Mouse (Mus musculus): Measurements from ENCODE around the gene Tmem243.
"Not testable (repeated sequence)": the region's sequence is repeated elsewhere in the genome, so short reads cannot be mapped to it uniquely, and the experiment has no call there.

The Tmem243 gene

DNA sequence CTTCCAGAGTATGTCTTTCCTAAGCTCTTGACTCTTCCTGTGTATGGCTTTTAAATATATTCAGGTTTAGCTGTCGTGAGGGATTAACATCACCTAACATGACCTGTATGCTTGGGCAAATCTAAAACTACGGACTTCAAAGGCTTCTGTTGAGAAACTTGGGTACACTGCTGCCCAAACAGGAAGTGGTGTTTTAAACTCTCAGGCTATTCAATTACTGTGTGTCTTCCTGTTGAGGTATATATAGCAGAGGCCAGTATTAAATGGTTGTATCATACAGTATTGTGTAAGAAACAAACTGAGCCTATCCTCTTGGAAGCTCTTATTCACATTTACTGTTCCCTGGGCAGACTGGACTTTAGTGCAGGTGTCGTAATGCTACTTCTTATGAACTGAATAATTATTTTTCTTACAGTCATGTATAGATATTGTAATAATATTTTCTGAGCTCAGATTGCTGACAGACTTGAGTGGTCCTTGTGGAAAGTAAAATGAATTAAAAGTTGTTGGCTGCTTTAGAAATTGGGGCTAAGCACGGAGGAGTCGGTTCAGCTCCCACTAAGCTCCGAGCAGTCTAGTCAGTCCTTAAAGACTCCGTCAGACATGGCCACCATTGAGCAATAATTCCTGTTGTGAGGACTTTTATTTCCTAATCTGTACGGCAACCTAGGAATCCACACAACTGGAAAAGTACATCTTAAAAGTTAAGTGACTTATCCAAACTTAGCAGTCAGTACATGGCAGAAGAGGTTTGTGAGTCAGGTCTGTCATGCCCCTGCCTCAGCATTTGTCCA lies 7.0 kb downstream of the Tmem243 start:
- no peak for DNase-seq

DNA sequence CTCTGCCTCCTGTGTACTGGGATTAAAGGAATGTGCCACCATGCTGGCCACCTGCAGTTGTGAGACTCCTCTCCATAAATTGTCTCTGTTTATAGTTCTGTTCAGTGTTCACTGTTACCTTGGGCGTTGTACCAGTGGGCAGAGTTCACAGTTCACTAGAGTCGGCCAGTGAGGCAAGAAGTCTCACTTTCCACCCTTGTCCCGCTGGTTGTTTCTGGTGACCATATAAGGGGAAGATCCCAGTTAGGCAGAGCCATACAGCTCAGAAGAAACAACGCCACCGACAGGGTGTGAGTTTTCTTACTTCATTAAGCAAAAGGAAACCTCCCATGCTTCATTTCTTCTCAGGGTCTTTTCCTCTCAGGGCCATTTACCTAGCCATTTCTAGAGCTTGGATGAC lies 8.0 kb downstream of the Tmem243 start:
- DNase-seq = no peak

DNA sequence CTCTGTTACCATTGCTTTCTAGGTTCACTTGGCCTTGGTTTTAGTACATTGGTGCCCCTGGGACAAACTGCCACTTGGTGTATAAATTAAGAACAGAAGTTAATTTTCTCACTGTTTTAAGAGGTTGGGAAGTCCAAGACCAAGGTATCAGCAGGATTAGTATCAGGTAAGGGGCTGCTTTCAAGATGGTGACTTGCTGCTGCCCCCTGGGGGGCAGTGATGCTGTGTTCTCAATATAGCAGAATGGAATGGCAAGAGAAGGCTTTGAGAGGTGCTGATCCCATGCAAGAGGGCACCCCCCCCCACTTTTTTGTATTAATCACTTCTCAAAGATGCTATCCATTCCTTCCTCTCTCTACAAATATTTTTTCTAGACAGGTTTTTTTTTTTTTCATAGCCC lies 9.1 kb downstream of the Tmem243 start:
- DNase-seq = peak; percentile 41 to 49

DNA sequence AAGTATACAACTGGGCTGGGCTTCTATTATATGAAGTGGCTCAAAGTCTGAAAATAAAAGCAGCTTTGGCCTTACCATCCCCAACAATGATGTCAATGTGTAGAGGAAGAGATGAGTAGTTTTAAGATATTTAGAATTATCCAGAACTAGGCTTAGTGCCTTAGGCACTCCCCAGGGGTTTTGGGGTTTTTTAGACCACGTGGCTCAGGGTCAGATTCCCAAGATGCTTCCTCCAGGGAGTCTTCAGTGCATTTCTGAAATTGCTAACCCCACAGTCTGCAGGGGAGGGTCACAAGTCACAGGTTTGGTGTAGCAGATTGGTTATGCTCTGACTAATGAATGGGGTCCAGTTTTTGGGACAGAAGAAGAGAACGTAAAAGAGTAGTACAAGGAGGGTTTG lies 10.8 kb downstream of the Tmem243 start:
- DNase-seq = no peak

DNA sequence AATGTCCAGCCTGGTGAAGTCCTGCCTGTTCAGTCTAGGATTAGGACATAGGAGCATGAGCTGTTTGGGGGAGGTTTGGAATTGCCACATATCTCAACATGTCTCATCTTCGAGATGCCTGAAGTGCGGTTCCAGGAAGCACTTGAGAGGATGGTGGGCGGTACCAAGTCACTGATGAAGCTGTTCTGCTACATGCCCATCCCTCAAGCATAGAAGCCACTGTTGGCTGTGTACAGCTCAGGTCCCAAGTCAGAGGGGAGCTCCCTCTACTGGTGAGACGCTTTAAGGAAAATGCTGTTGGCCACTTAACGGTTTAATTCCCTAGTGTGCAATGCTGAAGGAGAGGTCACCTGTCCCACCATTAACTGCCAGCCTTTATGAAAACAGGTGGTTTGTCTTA lies 11.3 kb downstream of the Tmem243 start:
- peak; percentile 39 to 46 for DNase-seq

DNA sequence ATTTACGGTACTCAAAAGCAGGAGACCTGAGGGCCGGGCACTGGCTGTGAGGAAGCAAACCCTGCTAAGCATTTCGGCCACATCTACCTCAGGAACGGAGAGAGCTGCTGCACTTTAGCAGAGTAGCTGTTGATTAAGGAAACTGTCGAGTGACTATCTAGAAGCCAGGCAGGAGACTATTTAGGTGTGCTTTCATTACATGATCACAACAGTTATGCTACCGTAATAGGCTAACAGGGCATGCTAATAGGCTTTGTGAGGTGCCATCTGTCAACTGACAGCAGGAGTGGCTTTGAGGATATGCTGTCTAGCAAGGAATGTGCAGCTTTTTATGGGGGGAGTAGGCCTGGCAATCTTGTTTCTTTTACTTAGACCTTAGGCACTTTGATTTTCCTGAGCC lies 13.7 kb downstream of the Tmem243 start:
- no peak for DNase-seq

DNA sequence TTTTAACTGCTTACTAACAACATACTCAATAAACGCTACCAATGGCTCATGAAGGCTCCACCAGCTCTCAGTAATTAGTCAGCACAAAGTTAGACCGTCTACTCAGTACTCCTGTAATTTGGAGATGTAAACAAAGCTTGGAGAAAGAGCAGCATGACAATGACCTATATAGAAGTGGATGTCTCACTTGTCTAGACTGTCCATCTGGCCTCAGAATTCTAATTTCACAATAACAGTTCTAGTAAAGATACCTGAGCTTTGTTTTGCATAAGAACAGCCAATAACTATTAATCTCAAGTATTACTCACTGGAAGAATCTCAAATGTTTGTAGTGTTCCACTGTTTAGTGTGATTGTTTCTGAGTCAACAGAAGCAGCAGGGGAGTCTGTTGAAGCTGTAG lies 23.7 kb downstream of the Tmem243 start:
- DNase-seq = no peak

DNA sequence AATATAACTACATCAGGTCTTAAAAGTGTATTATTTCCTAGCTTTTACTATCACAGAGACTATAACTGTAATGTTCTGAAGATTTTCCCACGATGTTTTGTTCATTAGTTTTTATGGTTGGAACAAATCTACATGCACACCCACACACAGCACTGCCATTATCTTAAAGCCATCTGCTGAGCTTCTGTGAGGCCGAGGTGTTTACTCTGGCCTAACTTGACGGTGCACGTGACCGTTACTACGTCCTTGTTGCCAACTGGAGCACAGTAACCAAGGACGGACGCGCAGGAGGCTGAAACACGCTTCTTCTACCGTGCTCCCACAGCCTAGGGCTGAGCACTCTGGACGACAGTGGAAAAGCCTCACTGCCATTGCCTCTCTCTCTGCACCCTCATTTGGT lies 28.1 kb downstream of the Tmem243 start:
- no peak for DNase-seq

DNA sequence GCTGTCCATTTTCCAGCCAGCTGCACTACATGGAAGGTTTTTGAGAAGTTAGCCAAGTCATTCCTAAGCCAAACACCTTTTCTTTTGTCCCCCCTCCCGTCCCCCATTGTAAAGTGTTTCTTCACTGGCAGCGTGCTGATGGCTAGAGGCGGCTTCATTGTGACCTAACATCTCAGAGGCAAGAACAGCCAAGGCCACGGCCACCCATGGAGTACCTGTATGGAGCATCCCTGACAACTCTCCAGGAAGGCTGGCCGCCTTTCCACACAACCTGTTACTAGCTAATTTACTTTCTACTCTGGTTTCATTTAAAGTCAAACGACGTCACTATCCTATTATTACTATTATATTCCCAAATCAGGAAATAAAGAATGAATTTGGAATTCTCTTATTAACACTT lies 31.3 kb downstream of the Tmem243 start:
- DNase-seq = no peak

DNA sequence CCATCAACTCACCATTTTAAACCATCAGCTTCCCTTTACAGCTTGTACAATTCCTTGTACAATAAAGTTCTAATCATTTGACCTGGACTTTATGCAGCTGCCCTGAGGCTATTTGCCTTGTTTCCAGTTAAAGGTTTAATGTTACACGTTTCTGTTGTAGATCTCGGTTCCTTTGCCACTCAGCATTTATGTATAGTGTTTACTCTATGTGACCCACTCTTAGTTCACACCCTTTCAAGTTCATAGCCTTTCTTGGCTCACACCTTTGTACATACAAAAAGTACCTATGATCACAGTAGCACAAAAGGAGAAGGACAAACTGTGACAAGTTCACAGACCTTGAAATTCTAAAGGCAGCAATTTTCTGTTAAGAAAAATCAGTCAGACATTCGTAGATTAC lies 35.1 kb downstream of the Tmem243 start:
- no peak for DNase-seq

DNA sequence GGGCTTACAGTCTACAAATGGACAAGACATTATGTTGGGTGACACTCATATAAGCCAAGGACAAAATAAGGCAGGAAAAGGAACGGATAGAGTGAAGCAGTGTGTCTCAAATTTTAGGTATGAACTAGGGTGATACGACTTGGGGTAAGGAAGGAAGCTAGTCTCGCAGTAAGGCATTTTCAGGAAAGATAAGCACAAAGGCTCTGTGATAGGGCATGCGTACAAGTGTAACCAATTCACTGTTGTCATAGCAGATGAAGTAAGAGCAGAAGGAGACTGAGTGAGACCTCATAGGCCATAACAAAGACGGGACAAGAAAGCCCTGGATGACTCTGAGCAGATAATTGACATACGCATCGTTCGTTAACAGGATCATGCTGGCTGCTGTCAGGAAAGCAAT lies 40.3 kb downstream of the Tmem243 start:
- no peak for DNase-seq

DNA sequence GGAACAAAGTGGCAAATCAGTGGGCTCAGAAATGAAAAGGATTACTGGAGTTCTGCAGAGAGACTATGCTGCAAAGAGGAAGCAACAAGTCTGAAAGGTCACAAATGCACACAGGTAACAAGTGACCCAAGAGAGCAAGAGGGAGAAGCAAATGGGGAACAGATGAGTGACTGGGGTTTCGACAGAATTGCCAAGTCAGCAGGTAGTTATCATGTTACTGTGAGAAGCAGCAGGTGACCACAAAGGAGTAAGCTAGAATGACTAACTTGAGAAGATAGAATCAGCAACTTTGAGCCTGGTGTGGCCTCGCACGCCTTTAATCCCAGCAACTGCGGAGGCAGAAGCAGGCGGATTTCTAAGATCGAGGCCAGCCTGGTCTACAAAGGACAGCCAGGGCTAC lies 41.9 kb downstream of the Tmem243 start:
- no peak for DNase-seq

DNA sequence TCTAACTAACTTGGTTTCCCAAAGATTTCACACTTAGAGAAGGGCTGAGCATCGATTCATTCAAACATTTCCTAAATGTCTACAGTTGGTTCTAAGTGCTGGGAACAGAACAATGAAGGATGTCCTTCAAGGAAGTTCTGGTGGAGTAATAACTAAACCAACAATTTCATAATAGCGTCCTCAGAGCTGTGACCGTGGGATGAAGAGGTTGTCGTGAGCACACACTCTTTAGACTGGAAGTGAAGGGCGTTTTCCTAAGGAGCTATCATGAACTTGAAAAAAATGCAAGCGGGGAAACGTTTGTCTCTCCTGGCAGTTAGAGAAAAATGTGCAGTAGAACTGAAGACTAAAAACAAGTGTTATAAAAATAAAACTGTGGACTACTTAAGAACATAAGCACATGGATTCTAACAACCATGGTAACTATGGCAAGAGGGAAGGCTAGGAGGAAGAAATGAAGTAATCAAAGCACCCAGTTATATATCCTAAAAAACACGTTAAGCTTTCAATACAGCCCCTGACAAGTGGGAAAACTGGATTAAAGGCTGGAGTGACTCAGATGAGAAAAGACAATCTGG lies 48.9 kb downstream of the Tmem243 start:
- DNase-seq = no peak

DNA sequence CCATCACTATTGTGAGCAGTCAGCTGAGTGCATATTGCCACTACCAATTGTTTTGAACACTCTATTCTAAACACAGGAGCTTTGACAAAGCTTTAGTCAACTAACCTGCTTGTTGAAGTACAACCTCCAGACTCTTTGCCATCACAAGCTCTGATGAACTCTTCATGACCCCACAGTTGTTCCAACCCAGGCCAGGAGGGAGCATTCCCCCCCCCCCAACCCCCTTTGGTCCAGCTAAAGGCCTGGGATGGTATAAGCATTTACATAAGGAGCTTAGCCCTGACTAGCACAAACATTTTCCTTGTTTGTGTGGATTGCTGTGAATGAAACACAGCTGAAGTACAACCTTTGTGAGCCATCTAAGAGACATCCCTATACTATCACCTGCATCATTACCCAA lies 56.3 kb downstream of the Tmem243 start:
- DNase-seq = no peak

DNA sequence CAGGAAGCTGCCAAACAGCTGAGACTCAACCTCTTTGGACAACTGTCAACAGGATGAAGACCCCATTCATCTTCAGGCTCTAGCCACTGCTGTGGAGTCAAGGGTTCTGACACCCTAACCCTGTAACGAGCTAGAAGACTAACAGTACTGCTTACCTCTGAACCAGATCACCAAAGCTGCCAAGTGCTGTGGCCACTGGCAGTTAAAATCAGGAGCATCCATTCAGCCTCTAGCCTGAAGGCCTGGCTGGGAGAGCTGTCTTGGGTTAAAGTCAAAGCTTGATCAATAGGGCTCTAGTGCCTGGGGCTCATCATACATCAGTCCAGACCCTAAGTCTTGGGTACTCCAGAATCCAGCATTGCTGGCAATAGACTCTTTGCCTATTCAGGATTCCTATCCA lies 56.9 kb downstream of the Tmem243 start:
- no peak for DNase-seq

DNA sequence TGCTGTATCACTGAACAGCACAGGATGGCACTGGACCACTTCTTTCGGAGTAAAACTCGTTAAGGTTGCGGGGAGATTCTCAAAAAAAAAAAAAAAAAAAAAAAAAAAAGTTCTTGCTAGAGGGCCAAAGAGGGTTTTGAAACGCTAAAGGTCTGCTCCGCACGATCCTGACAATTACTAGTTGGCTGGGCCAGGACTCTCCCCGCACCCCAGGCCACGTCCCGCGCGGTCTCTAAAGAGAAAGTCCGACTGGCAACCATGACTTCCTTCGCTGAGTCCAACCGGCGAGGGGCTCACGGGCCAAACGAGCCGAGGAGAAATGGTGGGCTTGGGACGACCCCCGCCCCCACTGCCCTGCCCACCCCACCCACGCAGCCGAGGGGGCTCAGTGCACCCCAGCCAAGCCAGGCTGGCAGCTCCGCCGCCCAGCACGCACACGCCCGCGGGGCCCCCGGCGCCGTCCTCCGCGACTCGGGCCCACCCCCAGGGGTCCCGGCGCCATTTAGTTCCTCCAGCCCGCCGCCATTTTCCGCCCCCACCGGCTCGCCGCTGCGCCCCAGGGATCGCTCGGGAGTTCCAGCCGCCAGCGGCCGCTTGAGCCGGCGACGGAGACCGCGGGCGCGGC lies 60.5 kb downstream of the Tmem243 start:
- no peak for DNase-seq

DNA sequence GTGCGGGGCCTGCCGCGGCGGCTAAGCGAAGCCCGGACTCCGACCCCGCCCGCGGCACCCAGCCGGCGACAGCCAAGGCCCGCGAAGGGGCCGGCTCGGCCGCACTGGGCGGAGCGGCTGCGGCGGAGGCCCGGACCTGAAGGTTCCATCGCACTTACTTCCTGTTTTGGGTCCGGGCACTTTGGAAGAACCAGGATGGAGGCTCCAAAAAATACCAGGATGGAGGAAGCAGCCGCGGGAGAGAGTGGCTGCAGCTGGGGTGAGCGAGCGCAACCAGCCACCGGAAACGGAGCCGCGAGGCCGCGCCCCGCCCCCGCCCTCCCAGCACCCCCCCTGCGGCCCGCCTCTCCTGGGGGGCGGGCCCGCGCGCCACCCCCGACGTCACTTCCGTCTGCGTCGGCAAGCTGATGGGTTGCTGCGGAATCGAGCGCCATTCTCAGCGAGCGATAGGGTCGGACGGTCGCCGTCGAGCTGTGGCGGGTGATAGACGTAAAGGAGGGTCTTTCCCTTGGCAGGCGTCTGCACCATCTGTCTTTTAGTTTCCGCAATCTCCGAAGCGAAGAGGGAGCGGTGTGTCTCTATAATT lies 61.1 kb downstream of the Tmem243 start, which contains the start of gene Dmtf1:
Gene Dmtf1 (minus strand): TSS at position 321 of the 586 bp plus-strand sequence.
- peak; percentile 84 to 87 for DNase-seq

DNA sequence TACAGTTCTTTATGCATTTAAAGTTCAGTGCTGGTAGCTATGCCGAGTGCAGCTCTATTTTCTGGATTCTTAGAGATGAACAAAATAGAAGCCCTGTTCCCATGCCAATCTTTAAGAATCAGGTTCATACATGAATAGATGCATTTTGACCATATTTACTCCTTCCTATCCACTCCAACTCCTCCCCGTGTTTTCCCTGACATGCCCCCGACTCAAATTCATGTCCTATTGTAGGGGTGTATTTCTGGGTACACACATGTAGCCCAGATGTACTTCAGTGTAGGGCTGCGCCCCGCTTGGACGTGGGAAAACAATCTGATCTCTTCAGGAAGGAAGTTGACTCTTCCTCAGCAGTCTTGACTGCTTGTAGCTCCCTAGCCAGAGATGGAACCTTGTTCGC lies 61.6 kb downstream of the Tmem243 start:
- DNase-seq = peak in 1 of 2 experiments; percentile 18

DNA sequence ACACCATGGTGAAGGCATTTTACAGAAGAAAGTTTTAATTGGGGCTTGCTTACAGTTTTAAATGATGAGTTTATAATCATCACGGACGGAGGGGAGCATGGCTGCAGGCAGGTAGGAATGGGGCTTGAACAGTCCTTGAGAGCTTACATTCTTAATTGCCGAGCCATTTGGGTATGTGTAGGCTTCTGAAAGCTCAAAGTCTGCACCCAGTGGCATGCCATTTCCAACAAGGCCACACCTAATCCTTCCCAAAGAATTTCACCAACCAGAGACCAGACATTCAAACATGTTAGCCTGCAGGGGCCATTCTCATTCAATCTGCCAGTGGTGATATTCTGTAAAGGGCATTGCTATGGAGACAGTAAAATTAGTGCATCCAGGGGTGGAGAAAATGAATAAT lies 62.9 kb downstream of the Tmem243 start:
- DNase-seq = no peak

DNA sequence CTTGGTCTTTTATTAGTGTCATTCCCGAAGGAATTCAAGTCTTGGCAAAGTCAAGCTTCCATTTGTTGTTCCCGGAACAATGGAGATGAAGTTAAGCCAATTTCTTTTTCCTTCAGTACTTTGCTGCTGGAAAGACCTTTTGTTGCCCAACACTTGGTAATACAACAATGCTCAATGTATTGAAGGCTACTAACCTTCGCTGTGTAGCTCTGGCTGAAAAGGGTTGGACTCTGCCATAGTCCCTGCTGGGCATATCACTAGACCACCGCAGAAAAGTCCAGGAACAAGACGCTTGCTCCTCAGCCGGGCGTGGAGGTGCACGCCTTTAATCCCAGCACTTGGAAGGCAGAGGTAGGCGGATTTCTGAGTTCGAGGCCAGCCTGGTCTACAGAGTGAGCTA lies 64.7 kb downstream of the Tmem243 start:
- not testable (repeated sequence) for DNase-seq

DNA sequence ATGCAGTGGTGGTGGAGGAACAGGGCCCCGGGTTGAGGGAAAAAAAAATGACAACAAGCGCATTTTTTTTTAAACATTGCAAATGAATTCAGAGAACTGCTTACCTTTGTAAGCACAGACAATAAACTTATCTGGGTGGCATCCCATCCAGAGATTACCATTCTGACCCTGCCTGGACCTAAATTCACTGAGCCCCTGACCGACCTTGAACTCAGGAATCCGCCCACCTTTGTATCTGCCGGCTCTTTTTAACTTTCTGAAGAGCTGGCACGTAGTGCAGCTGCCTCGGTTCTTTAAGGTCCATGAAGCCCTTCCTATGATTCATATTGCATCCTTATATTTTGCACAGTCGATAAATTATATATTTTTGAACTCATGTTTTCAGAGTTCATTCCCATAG lies 65.9 kb downstream of the Tmem243 start:
- no peak for DNase-seq

DNA sequence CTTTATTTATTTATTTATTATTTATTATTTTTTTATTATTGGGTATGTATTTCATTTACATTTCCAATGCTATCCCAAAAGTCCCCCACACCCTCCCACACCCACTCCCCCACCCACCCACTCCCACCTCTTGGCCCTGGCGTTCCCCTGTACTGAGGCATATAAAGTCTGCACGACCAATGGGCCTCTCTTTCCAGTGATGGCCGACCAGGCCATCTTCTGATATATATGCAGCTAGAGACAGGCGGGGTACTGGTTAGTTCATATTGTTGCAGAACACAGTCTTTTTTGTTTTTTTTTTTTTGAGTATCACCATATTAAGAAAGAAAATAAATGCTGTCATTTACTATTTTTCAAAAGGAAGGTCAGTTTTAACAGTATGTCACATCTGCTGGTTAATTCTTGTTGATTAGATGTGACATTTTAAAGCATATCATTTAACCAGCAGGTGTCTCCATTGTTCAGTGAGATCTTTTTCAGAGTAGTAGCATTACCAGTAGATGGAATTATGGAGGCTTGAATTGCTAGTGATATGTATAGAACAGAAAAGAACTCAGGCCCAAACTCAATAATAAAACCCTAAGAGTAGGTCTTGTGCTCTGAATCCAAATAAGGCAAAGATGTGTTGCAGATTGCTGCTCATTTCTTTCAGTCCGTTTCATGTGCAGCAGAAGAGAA lies 69.0 kb downstream of the Tmem243 start:
- not testable (repeated sequence) for DNase-seq

DNA sequence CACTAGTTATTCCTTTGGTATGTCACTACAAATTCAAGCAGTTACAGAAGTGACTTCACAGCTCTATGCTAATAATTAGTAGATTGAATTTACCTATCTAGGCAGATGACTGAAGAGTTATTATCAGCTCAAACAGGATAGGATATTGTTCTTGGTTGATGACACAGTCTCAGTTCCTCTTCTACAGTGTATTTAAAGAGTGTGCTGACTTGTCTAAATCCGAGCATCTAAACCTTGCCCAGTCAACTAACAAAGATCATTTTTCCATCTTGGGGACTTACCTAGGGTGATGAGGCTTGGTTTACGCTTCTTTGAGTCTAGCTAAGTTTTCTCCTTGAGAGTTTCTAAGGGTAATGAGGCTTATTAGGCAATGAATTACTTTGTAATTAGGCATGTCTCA lies 72.8 kb downstream of the Tmem243 start:
- DNase-seq = no peak
